ENCODE assay signal across 13 mouse cellular contexts in the genomic region with DNA sequence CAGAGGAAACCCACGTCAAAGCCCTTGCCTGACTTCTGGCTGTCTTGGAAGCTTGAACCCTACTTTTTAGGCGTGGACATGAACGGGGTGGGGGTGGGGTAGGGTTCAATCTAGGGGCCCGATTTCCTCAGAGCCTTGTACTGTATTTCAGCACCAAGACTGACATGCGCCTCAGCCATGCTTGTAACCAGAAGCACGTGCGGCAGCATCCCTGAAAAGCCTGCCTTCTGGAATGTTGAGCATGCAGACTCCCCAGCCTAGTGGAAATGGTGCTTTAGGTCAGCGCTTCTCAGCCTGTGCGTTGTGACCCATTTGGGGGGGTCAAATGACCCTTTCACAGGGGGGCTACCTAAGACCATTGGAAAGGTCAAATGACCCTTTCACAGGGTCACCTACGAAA. TPM values are rescaled to one million over a fixed set of nuclear protein-coding genes. Genes with fewer than 3 reads are reported as not detected.
A peak's percentile ranks its signal among the peaks of the same experiment; 100 is the strongest.
DNase-seq lines count a peak whose midpoint lies in the region; ATAC-seq and TF ChIP-seq lines count a peak whose summit lies in the region.
"Had no signal": no experiment of that assay in that cellular context is flagged by ENCODE, and none has a peak within 500 bp of the region (broad histone marks: within the 10 kb centered on the region; RNA-seq: fewer than 3 reads in every experiment).

No protein-coding gene starts in this region.

- ATAC-seq in heart, postnatal 0 days (ENCODE audit: insufficient read depth, low read depth): peak; percentile 80
- ATAC-seq in midbrain, embryonic 16.5 days: no peak; the same call in 1 of the 2 replicates
- 0 out of 2 replicates have a peak, but pooled peaks have one; percentile 7 for ATAC-seq in neural tube, embryonic 11.5 days (ENCODE audit: insufficient read depth, low FRiP score, low TSS enrichment)

- H3K4me3 ChIP-seq in heart, postnatal 0 days (ENCODE audit: low read depth, low read length): no peak overlapping the region
- H3K4me3 ChIP-seq in midbrain, embryonic 10.5 days: no peak overlapping the region
- no peak overlapping the region for H3K4me3 ChIP-seq in midbrain, embryonic 16.5 days (ENCODE audit: low read depth, low read length)
- no peak overlapping the region for H3K4me3 ChIP-seq in embryonic facial prominence, embryonic 10.5 days
- no peak overlapping the region for H3K4me3 ChIP-seq in neural tube, embryonic 11.5 days (ENCODE audit: low read depth, low read length)

- TF ChIP-seq EP300 in heart, postnatal 0 days (IDR thresholded peaks at IDR 0.05; ENCODE audit: low read depth): no peak; the same call in 1 of the 2 replicates

- peaks cover 32% of the 10 kb centered on the region for H3K4me1 ChIP-seq in heart, postnatal 0 days (ENCODE audit: control insufficient read depth, insufficient read depth)
- H3K4me1 ChIP-seq in midbrain, embryonic 10.5 days: peaks cover 67% of the 10 kb centered on the region
- peaks cover 7% of the 10 kb centered on the region for H3K4me1 ChIP-seq in midbrain, embryonic 16.5 days (ENCODE audit: control insufficient read depth, insufficient read depth, low read length)
- H3K4me1 ChIP-seq in embryonic facial prominence, embryonic 10.5 days: peaks cover 48% of the 10 kb centered on the region
- H3K4me1 ChIP-seq in neural tube, embryonic 11.5 days (ENCODE audit: control insufficient read depth, insufficient read depth, low read length): peaks cover 23% of the 10 kb centered on the region

- no peaks in the 10 kb centered on the region for H3K36me3 ChIP-seq in heart, postnatal 0 days (replicated peaks; ENCODE audit: control insufficient read depth, insufficient read depth, low read length)
- H3K36me3 ChIP-seq in midbrain, embryonic 10.5 days: peaks cover 49% of the 10 kb centered on the region
- no peaks in the 10 kb centered on the region; the same call in 1 of the 2 replicates for H3K36me3 ChIP-seq in midbrain, embryonic 16.5 days (ENCODE audit: control insufficient read depth, insufficient read depth, low read length)
- H3K36me3 ChIP-seq in embryonic facial prominence, embryonic 10.5 days (replicated peaks): peaks cover 71% of the 10 kb centered on the region
- no peaks in the 10 kb centered on the region for H3K36me3 ChIP-seq in neural tube, embryonic 11.5 days (ENCODE audit: control insufficient read depth, insufficient read depth, low read length)

- no peak overlapping the region for H3K9ac ChIP-seq in heart, postnatal 0 days (replicated peaks; ENCODE audit: low read depth, low read length)
- no peak overlapping the region for H3K9ac ChIP-seq in midbrain, embryonic 16.5 days (ENCODE audit: low read depth, low read length)
- no peak overlapping the region for H3K9ac ChIP-seq in neural tube, embryonic 11.5 days (ENCODE audit: low read length)

- no peaks in the 10 kb centered on the region for H3K9me3 ChIP-seq in heart, postnatal 0 days (replicated peaks; ENCODE audit: control insufficient read depth, low read length)
- H3K9me3 ChIP-seq in midbrain, embryonic 10.5 days (replicated peaks): no peaks in the 10 kb centered on the region
- no peaks in the 10 kb centered on the region for H3K9me3 ChIP-seq in midbrain, embryonic 16.5 days (replicated peaks; ENCODE audit: control insufficient read depth, low read length, poor library complexity, severe bottlenecking)
- H3K9me3 ChIP-seq in embryonic facial prominence, embryonic 10.5 days: no peaks in the 10 kb centered on the region
- H3K9me3 ChIP-seq in neural tube, embryonic 11.5 days (ENCODE audit: control insufficient read depth, low read length): no peaks in the 10 kb centered on the region

- no peaks in the 10 kb centered on the region for H3K27me3 ChIP-seq in heart, postnatal 0 days (ENCODE audit: control insufficient read depth, insufficient read depth, low read length)
- H3K27me3 ChIP-seq in midbrain, embryonic 10.5 days (ENCODE audit: low read depth, poor library complexity, severe bottlenecking): peaks cover 11% of the 10 kb centered on the region; the same call in 1 of the 2 replicates
- H3K27me3 ChIP-seq in midbrain, embryonic 16.5 days (ENCODE audit: control insufficient read depth, insufficient read depth, low read depth, low read length): no peaks in the 10 kb centered on the region
- no peaks in the 10 kb centered on the region for H3K27me3 ChIP-seq in embryonic facial prominence, embryonic 10.5 days (replicated peaks; ENCODE audit: low read depth, poor library complexity, severe bottlenecking)
- no peaks in the 10 kb centered on the region for H3K27me3 ChIP-seq in neural tube, embryonic 11.5 days (ENCODE audit: control insufficient read depth, insufficient read depth, low read length)
- H3K27me3 ChIP-seq: CH12.LX had no signal

- 22% methylated on average over 10 of the region's 10 CpGs for WGBS in heart, postnatal 0 days
- 24% methylated on average over 10 of the region's 10 CpGs for whole genome bisulfite sequencing in midbrain, embryonic 10.5 days
- 35% methylated on average over 10 of the region's 10 CpGs for WGBS in midbrain, embryonic 16.5 days
- WGBS in embryonic facial prominence, embryonic 10.5 days: 14% methylated on average over 10 of the region's 10 CpGs
- WGBS in neural tube, embryonic 11.5 days: 31% methylated on average over 10 of the region's 10 CpGs

- no peak for DNase-seq in heart, postnatal 0 days (ENCODE audit: low spot score)
- no peak for DNase-seq in heart, postnatal 36 days
- DNase-seq in midbrain, embryonic 10.5 days (ENCODE audit: low spot score): peak; percentile 46
- peak; percentile 66 for DNase-seq in embryonic facial prominence, embryonic 10.5 days (ENCODE audit: low spot score)
- peak; percentile 28 for DNase-seq in neural tube, embryonic 11.5 days (ENCODE audit: low spot score)
- DNase-seq in right cerebral cortex, adult 18-20 months: no peak
- no peak for DNase-seq in layer of hippocampus, postnatal 25 days (ENCODE audit: extremely low spot score in 1 of 2, low spot score in 1 of 2)
- DNase-seq: cerebellum, postnatal 36 days; left cerebral cortex, postnatal 4 days; thymus, postnatal 36 days had no signal

- H3K4me2 ChIP-seq in heart, postnatal 0 days (ENCODE audit: low read depth, low read length): no peak overlapping the region
- no peak overlapping the region for H3K4me2 ChIP-seq in midbrain, embryonic 16.5 days (ENCODE audit: low read length)
- no peak overlapping the region for H3K4me2 ChIP-seq in neural tube, embryonic 11.5 days (ENCODE audit: low read depth)

- intact Hi-C loops in heart, postnatal 36 days (cut with DNase I): loop anchor here (2.0 kb wide), 1 partner anchor 22 kb away; no protein-coding TSS in a partner anchor

- H3K27ac ChIP-seq in heart, postnatal 0 days (ENCODE audit: low read depth): peak overlapping the region; percentile 81
- peak overlapping the region; percentile 79 for H3K27ac ChIP-seq in midbrain, embryonic 10.5 days (replicated peaks)
- H3K27ac ChIP-seq in midbrain, embryonic 16.5 days (ENCODE audit: low read length): no peak overlapping the region
- H3K27ac ChIP-seq in embryonic facial prominence, embryonic 10.5 days (replicated peaks): peak overlapping the region; percentile 75
- H3K27ac ChIP-seq in neural tube, embryonic 11.5 days (ENCODE audit: low read depth, low read length): no peak overlapping the region
- H3K27ac ChIP-seq: macrophage had no signal

- TF ChIP-seq CTCF in heart, postnatal 0 days (IDR thresholded peaks at IDR 0.05; ENCODE audit: low read depth): no peak

RNA-seq across cellular contexts. Expression of gene Fat1, which starts 25.2 kb away (rescaled TPM):
- 42.8 and 51.3 TPM in 2 replicates for total RNA-seq in heart, postnatal 0 days (2014; rRNA removed; ENCODE audit: low replicate concordance)
- 4.0 and 5.1 TPM in 2 replicates for polyA plus RNA-seq in heart, postnatal 0 days (2015; fragmentation: Nextera tagmentation; extraction: Ambion mirVana)
- total RNA-seq in heart, postnatal 36 days (2021): 10 to 100 TPM; 14.9 to 19.2 TPM
- polyA plus RNA-seq in midbrain, embryonic 10.5 days (2016; fragmentation: Nextera tagmentation; extraction: Ambion mirVana): 13.2 and 15.6 TPM in 2 replicates
- 9.8 and 13.9 TPM in 2 replicates for polyA plus RNA-seq in midbrain, embryonic 16.5 days (2015; fragmentation: Nextera tagmentation; extraction: Ambion mirVana)
- polyA plus RNA-seq in embryonic facial prominence, embryonic 10.5 days (2016; fragmentation: Nextera tagmentation; extraction: Ambion mirVana): 17.2 and 18.6 TPM in 2 replicates
- polyA plus RNA-seq in neural tube, embryonic 11.5 days (2014; fragmentation: Nextera tagmentation; extraction: Ambion mirVana): 23.3 and 23.4 TPM in 2 replicates
- total RNA-seq in layer of hippocampus, postnatal 25 days (2021): 10 to 100 TPM; 22.7 to 28.7 TPM

Comparison
In these comparisons a context has a peak if more than half of its experiments do, and no peak if none do; other contexts are left out.
1. H3K27ac ChIP-seq: peak in heart, postnatal 0 days (single experiment), midbrain, embryonic 10.5 days (single experiment) and embryonic facial prominence, embryonic 10.5 days (single experiment); none in midbrain, embryonic 16.5 days (single experiment) and neural tube, embryonic 11.5 days (single experiment).
2. DNase-seq: peak in midbrain, embryonic 10.5 days (single experiment), embryonic facial prominence, embryonic 10.5 days (single experiment) and neural tube, embryonic 11.5 days (single experiment); none in heart, postnatal 0 days (single experiment), heart, postnatal 36 days (0 of 2), right cerebral cortex, adult 18-20 months (single experiment) and layer of hippocampus, postnatal 25 days (0 of 2).